Comparison of ENCODE assay signal across 14 mouse cellular contexts in genomic region chr4:137603449-137604171, GRCm38 (mm10). TPM values are rescaled to one million over a fixed set of nuclear protein-coding genes. Genes with fewer than 3 reads are reported as not detected.
DNase-seq lines count a peak whose midpoint lies in the region; ATAC-seq and TF ChIP-seq lines count a peak whose summit lies in the region.
"Had no signal": no experiment of that assay in that cellular context is flagged by ENCODE, and none has a peak within 500 bp of the region (broad histone marks: within the 10 kb centered on the region; RNA-seq: fewer than 3 reads in every experiment).

No protein-coding gene starts in this region.

- no peaks in the 10 kb centered on the region for H3K36me3 ChIP-seq in heart, adult 2 months (ENCODE audit: control insufficient read depth, insufficient read depth, low read length)
- H3K36me3 ChIP-seq in midbrain, embryonic 13.5 days, result peaks cover 39% of the 10 kb centered on the region
- peaks cover 47% of the 10 kb centered on the region for H3K36me3 ChIP-seq in midbrain, embryonic 10.5 days

- no peak overlapping the region for H3K4me2 ChIP-seq in midbrain, embryonic 13.5 days (replicated peaks)
- H3K4me2 ChIP-seq: kidney, embryonic 15.5 days had no signal

- intact Hi-C loops in heart, adult 2 months (cut with DNase I), result no loop called here
- intact Hi-C loops in heart, postnatal 10 days (cut with DNase I), result no loop called here

- no peak for ATAC-seq in midbrain, embryonic 13.5 days
- peak; percentile 75 for ATAC-seq in megakaryocyte-erythroid progenitor cell, adult 5-6 weeks (replicated peaks; ENCODE audit: low FRiP score, low TSS enrichment, poor library complexity, severe bottlenecking)

- TF ChIP-seq POLR2A in heart, adult 2 months (IDR thresholded peaks at IDR 0.05; ENCODE audit: insufficient read depth, low read depth, low read length), result no peak

- no peak for TF ChIP-seq EP300 in heart, adult 2 months (IDR thresholded peaks at IDR 0.05; ENCODE audit: insufficient read depth, low read depth, low read length)

- no peak overlapping the region for H3K27ac ChIP-seq in heart, adult 2 months
- peak overlapping the region; percentile 39; the same call in 1 of the 2 replicates for H3K27ac ChIP-seq in midbrain, embryonic 13.5 days
- H3K27ac ChIP-seq in midbrain, embryonic 10.5 days (replicated peaks), result no peak overlapping the region
- H3K27ac ChIP-seq: kidney, embryonic 15.5 days; macrophage had no signal

- H3K4me3 ChIP-seq in heart, adult 2 months, result no peak overlapping the region
- no peak overlapping the region for H3K4me3 ChIP-seq in midbrain, embryonic 13.5 days (replicated peaks)
- H3K4me3 ChIP-seq in midbrain, embryonic 10.5 days, result no peak overlapping the region
- H3K4me3 ChIP-seq: kidney, embryonic 15.5 days had no signal

- 50% methylated on average over 11 of the region's 11 CpGs for WGBS in heart, adult 2 months
- WGBS in midbrain, embryonic 13.5 days, result 85% methylated on average over 11 of the region's 11 CpGs
- WGBS in midbrain, embryonic 10.5 days, result 90% methylated on average over 11 of the region's 11 CpGs

- H3K79me2 ChIP-seq in heart, adult 2 months (replicated peaks; ENCODE audit: control insufficient read depth, insufficient read depth, low read length), result peaks cover 2% of the 10 kb centered on the region; the same call in 1 of the 2 replicates

- DNase-seq in heart, adult 11 months, result peak; percentile 90
- no peak for DNase-seq in heart, adult 2 months
- DNase-seq in midbrain, embryonic 10.5 days (ENCODE audit: low spot score), result no peak
- DNase-seq in heart, postnatal 10 days, result peak; percentile 22 to 35
- no peak for DNase-seq in adrenal gland, postnatal 25 days
- DNase-seq in kidney, postnatal 4 days, result no peak
- DNase-seq: thymus, postnatal 25 days had no signal

- no peak overlapping the region for H3K9ac ChIP-seq in heart, adult 2 months (ENCODE audit: low read depth, low read length)
- no peak overlapping the region for H3K9ac ChIP-seq in midbrain, embryonic 13.5 days (replicated peaks)
- H3K9ac ChIP-seq: kidney, embryonic 15.5 days had no signal

- TF ChIP-seq CTCF in heart, adult 2 months (IDR thresholded peaks at IDR 0.05), result no peak

- H3K9me3 ChIP-seq in midbrain, embryonic 13.5 days, result no peaks in the 10 kb centered on the region
- H3K9me3 ChIP-seq in midbrain, embryonic 10.5 days (replicated peaks), result no peaks in the 10 kb centered on the region
- H3K9me3 ChIP-seq: G1E; kidney, embryonic 15.5 days had no signal

- H3K27me3 ChIP-seq in heart, adult 2 months (ENCODE audit: control insufficient read depth, insufficient read depth, low read length), result no peaks in the 10 kb centered on the region
- H3K27me3 ChIP-seq in midbrain, embryonic 13.5 days, result no peaks in the 10 kb centered on the region
- H3K27me3 ChIP-seq in midbrain, embryonic 10.5 days (ENCODE audit: low read depth, poor library complexity, severe bottlenecking), result no peaks in the 10 kb centered on the region
- H3K27me3 ChIP-seq: kidney, embryonic 15.5 days had no signal

- H3K4me1 ChIP-seq in heart, adult 2 months (ENCODE audit: control insufficient read depth, insufficient read depth, low read length), result peaks cover 7% of the 10 kb centered on the region
- peaks cover 36% of the 10 kb centered on the region for H3K4me1 ChIP-seq in midbrain, embryonic 13.5 days (replicated peaks)
- peaks cover 27% of the 10 kb centered on the region for H3K4me1 ChIP-seq in midbrain, embryonic 10.5 days

RNA-seq across cellular contexts. Expression of gene Usp48, which starts 10.1 kb away (rescaled TPM):
- total RNA-seq in heart, adult 2 months (2021), result 10 to 100 TPM; 30.0 to 37.6 TPM
- polyA plus RNA-seq in heart, adult 2 months (2012; rRNA removed), result 29.7 and 49.1 TPM in 2 replicates
- polyA plus RNA-seq in midbrain, embryonic 13.5 days (2015; fragmentation: Nextera tagmentation; extraction: Ambion mirVana), result 71.7 and 72.9 TPM in 2 replicates
- 72.4 and 72.9 TPM in 2 replicates for polyA plus RNA-seq in midbrain, embryonic 10.5 days (2016; fragmentation: Nextera tagmentation; extraction: Ambion mirVana)
- total RNA-seq in heart, postnatal 10 days (2021), result 10 to 100 TPM; 37.9 to 45.7 TPM
- 172 and 208 TPM in 2 replicates for total RNA-seq in megakaryocyte-erythroid progenitor cell, adult 5-6 weeks (2014; fragmentation: Nextera tagmentation)
- total RNA-seq in megakaryocyte-erythroid progenitor cell, adult 5-6 weeks (2017), result 185 and 213 TPM in 2 replicates
- total RNA-seq in adrenal gland, postnatal 25 days (2021), result 130 and 144 TPM in 2 replicates

RNA-seq across cellular contexts. Expression of gene Ldlrad2, which starts 29.2 kb away (rescaled TPM):
- not detected for total RNA-seq in heart, adult 2 months (2021)
- not detected in 2 replicates for polyA plus RNA-seq in heart, adult 2 months (2012; rRNA removed)
- 0.58 TPM in 1 of 2 replicates, not detected in the other for polyA plus RNA-seq in midbrain, embryonic 13.5 days (2015; fragmentation: Nextera tagmentation; extraction: Ambion mirVana)
- polyA plus RNA-seq in midbrain, embryonic 10.5 days (2016; fragmentation: Nextera tagmentation; extraction: Ambion mirVana), result not detected in 2 replicates
- total RNA-seq in heart, postnatal 10 days (2021), result not detected
- total RNA-seq in megakaryocyte-erythroid progenitor cell, adult 5-6 weeks (2014; fragmentation: Nextera tagmentation), result not detected in 2 replicates
- total RNA-seq in megakaryocyte-erythroid progenitor cell, adult 5-6 weeks (2017), result not detected in 2 replicates
- not detected in 2 replicates for total RNA-seq in adrenal gland, postnatal 25 days (2021)
- total RNA-seq: G1E; hematopoietic stem cell, adult 5-6 weeks had no signal
- polyA plus RNA-seq: G1E; kidney, embryonic 15.5 days; limb, embryonic 14.5 days; macrophage had no signal

Comparison
In these comparisons a context has a peak if more than half of its experiments do, and no peak if none do; other contexts are left out.
1. DNase-seq: peak in heart, adult 11 months (single experiment) and heart, postnatal 10 days (2 of 2); none in heart, adult 2 months (0 of 2), midbrain, embryonic 10.5 days (single experiment), adrenal gland, postnatal 25 days (single experiment) and kidney, postnatal 4 days (0 of 2).